Mouse (Mus musculus): Measurements from ENCODE around the gene Adamts10. TPM values are rescaled to one million over a fixed set of nuclear protein-coding genes. Genes with fewer than 3 reads are reported as not detected.

Adamts10 gene
- total RNA-seq, 1 experiment from 2014 or later = 49.4 TPM

GRCm38 (mm10) chr17:33539878-33540277 lies 15.9 kb downstream of the Adamts10 start:
- ATAC-seq (replicated peaks in 1 of 2; ENCODE audit: insufficient read depth in 1 of 2, low FRiP score in 2 of 2, low TSS enrichment in 1 of 2, low read depth in 1 of 2, poor library complexity in 2 of 2, severe bottlenecking in 2 of 2) = no peak

GRCm38 (mm10) chr17:33549212-33549611 lies 25.2 kb downstream of the Adamts10 start:
- no peak for ATAC-seq (replicated peaks in 1 of 2; ENCODE audit: insufficient read depth in 1 of 2, low FRiP score in 2 of 2, low TSS enrichment in 1 of 2, low read depth in 1 of 2, poor library complexity in 2 of 2, severe bottlenecking in 2 of 2)

- ATAC-seq (replicated peaks in 1 of 2; ENCODE audit: insufficient read depth in 1 of 2, low FRiP score in 2 of 2, low TSS enrichment in 1 of 2, low read depth in 1 of 2, poor library complexity in 2 of 2, severe bottlenecking in 2 of 2) = no peak
Measured at GRCm38 (mm10) chr17:33550388-33550787, 26.4 kb downstream of the Adamts10 start.

- no peak for ATAC-seq (replicated peaks in 1 of 2; ENCODE audit: insufficient read depth in 1 of 2, low FRiP score in 2 of 2, low TSS enrichment in 1 of 2, low read depth in 1 of 2, poor library complexity in 2 of 2, severe bottlenecking in 2 of 2)
Measured at GRCm38 (mm10) chr17:33552113-33552512, 28.1 kb downstream of the Adamts10 start.

- ATAC-seq (replicated peaks in 1 of 2; ENCODE audit: insufficient read depth in 1 of 2, low FRiP score in 2 of 2, low TSS enrichment in 1 of 2, low read depth in 1 of 2, poor library complexity in 2 of 2, severe bottlenecking in 2 of 2) = no peak
Measured at GRCm38 (mm10) chr17:33552964-33553363, 29.0 kb downstream of the Adamts10 start.

- ATAC-seq (replicated peaks in 1 of 2; ENCODE audit: insufficient read depth in 1 of 2, low FRiP score in 2 of 2, low TSS enrichment in 1 of 2, low read depth in 1 of 2, poor library complexity in 2 of 2, severe bottlenecking in 2 of 2) = no peak
Measured at GRCm38 (mm10) chr17:33554536-33554935, 30.5 kb downstream of the Adamts10 start.

GRCm38 (mm10) chr17:33555223-33555855 lies 31.3 kb downstream of the Adamts10 start, which contains the start of gene Myo1f:
Gene Myo1f, plus strand, starts transcription at chr17:33555707.
- peak; percentile 94 to 95 for ATAC-seq (replicated peaks in 1 of 2; ENCODE audit: insufficient read depth in 1 of 2, low FRiP score in 2 of 2, low TSS enrichment in 1 of 2, low read depth in 1 of 2, poor library complexity in 2 of 2, severe bottlenecking in 2 of 2)

- no peak for ATAC-seq (replicated peaks in 1 of 2; ENCODE audit: insufficient read depth in 1 of 2, low FRiP score in 2 of 2, low TSS enrichment in 1 of 2, low read depth in 1 of 2, poor library complexity in 2 of 2, severe bottlenecking in 2 of 2)
Measured at GRCm38 (mm10) chr17:33557922-33558321, 33.9 kb downstream of the Adamts10 start.

- peak; percentile 40 to 80 for ATAC-seq (replicated peaks in 1 of 2; ENCODE audit: insufficient read depth in 1 of 2, low FRiP score in 2 of 2, low TSS enrichment in 1 of 2, low read depth in 1 of 2, poor library complexity in 2 of 2, severe bottlenecking in 2 of 2)
Measured at GRCm38 (mm10) chr17:33563527-33564076, 39.6 kb downstream of the Adamts10 start.

GRCm38 (mm10) chr17:33564599-33564998 lies 40.6 kb downstream of the Adamts10 start:
- ATAC-seq (replicated peaks in 1 of 2; ENCODE audit: insufficient read depth in 1 of 2, low FRiP score in 2 of 2, low TSS enrichment in 1 of 2, low read depth in 1 of 2, poor library complexity in 2 of 2, severe bottlenecking in 2 of 2) = peak in 1 of 2 experiments; percentile 19; a peak in 1 of 4 replicates

GRCm38 (mm10) chr17:33566182-33566581 lies 42.2 kb downstream of the Adamts10 start:
- peak; percentile 28 to 60; a peak in 1 of 4 replicates for ATAC-seq (replicated peaks in 1 of 2; ENCODE audit: insufficient read depth in 1 of 2, low FRiP score in 2 of 2, low TSS enrichment in 1 of 2, low read depth in 1 of 2, poor library complexity in 2 of 2, severe bottlenecking in 2 of 2)

- ATAC-seq (replicated peaks in 1 of 2; ENCODE audit: insufficient read depth in 1 of 2, low FRiP score in 2 of 2, low TSS enrichment in 1 of 2, low read depth in 1 of 2, poor library complexity in 2 of 2, severe bottlenecking in 2 of 2) = no peak
Measured at GRCm38 (mm10) chr17:33584061-33584460, 60.1 kb downstream of the Adamts10 start.

- ATAC-seq (replicated peaks in 1 of 2; ENCODE audit: insufficient read depth in 1 of 2, low FRiP score in 2 of 2, low TSS enrichment in 1 of 2, low read depth in 1 of 2, poor library complexity in 2 of 2, severe bottlenecking in 2 of 2) = no peak
Measured at GRCm38 (mm10) chr17:33586011-33586410, 62.0 kb downstream of the Adamts10 start.

- ATAC-seq (replicated peaks in 1 of 2; ENCODE audit: insufficient read depth in 1 of 2, low FRiP score in 2 of 2, low TSS enrichment in 1 of 2, low read depth in 1 of 2, poor library complexity in 2 of 2, severe bottlenecking in 2 of 2) = no peak
Measured at GRCm38 (mm10) chr17:33597271-33597670, 73.3 kb downstream of the Adamts10 start.

- ATAC-seq (replicated peaks in 1 of 2; ENCODE audit: insufficient read depth in 1 of 2, low FRiP score in 2 of 2, low TSS enrichment in 1 of 2, low read depth in 1 of 2, poor library complexity in 2 of 2, severe bottlenecking in 2 of 2) = no peak
Measured at GRCm38 (mm10) chr17:33598506-33598905, 74.5 kb downstream of the Adamts10 start.

- no peak for ATAC-seq (replicated peaks in 1 of 2; ENCODE audit: insufficient read depth in 1 of 2, low FRiP score in 2 of 2, low TSS enrichment in 1 of 2, low read depth in 1 of 2, poor library complexity in 2 of 2, severe bottlenecking in 2 of 2)
Measured at GRCm38 (mm10) chr17:33599836-33600475, 76.0 kb downstream of the Adamts10 start.

- no peak for ATAC-seq (replicated peaks in 1 of 2; ENCODE audit: insufficient read depth in 1 of 2, low FRiP score in 2 of 2, low TSS enrichment in 1 of 2, low read depth in 1 of 2, poor library complexity in 2 of 2, severe bottlenecking in 2 of 2)
Measured at GRCm38 (mm10) chr17:33600831-33601230, 76.8 kb downstream of the Adamts10 start.

- no peak for ATAC-seq (replicated peaks in 1 of 2; ENCODE audit: insufficient read depth in 1 of 2, low FRiP score in 2 of 2, low TSS enrichment in 1 of 2, low read depth in 1 of 2, poor library complexity in 2 of 2, severe bottlenecking in 2 of 2)
Measured at GRCm38 (mm10) chr17:33601947-33602346, 77.9 kb downstream of the Adamts10 start.
